Mouse (Mus musculus): ENCODE measurements around the gene Gm10912.
"Not testable (repeated sequence)": the region's sequence is repeated elsewhere in the genome, so short reads cannot be mapped to it uniquely, and the experiment has no call there.

GRCm38 (mm10) chr2:104081436-104082050, 15.9 kb downstream of the Gm10912 start:
- not testable (repeated sequence) for TF ChIP-seq POLR2A (IDR thresholded peaks at IDR 0.05; ENCODE audit: borderline replicate concordance, low read depth, low read length); CTCF (IDR thresholded peaks at IDR 0.05; ENCODE audit: low read depth, low read length)

All from bone marrow macrophage, adult 2 months (primary cell).